Mouse (Mus musculus): ENCODE data around the gene Gm10638.

Gm10638 gene

GRCm38 (mm10) chr8:86786498-86786897 is 41.0 kb downstream of the Gm10638 start:
- DNase-seq (ENCODE audit: low read depth, low spot score) = no peak

DNA sequence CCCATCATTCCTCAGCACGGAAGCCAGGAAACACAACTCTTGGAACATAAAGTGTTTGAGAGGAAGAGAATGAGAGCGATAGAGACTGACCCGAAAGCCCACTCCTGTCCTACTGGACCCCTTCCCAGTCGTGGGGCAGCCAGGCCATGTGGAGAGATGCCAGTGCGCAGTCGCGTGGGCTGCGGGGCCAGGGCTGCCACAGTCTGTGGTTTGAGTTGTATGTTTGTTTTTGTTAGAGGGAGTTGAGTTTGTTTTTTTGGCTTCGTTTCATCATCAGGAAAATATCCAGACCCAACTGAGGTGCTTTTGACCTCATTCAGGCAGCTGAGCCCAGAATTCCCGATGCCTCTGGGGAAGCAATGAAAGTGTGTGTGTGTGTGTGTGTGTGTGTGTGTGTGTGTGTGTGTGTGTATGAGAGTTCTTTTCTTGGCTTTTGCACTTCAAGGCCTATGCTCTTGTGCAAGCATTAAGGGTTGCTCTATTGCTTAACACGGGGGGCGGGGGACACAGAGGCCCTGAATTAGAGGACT is 42.5 kb downstream of the Gm10638 start:
- DNase-seq (ENCODE audit: low read depth, low spot score) = no peak

DNA sequence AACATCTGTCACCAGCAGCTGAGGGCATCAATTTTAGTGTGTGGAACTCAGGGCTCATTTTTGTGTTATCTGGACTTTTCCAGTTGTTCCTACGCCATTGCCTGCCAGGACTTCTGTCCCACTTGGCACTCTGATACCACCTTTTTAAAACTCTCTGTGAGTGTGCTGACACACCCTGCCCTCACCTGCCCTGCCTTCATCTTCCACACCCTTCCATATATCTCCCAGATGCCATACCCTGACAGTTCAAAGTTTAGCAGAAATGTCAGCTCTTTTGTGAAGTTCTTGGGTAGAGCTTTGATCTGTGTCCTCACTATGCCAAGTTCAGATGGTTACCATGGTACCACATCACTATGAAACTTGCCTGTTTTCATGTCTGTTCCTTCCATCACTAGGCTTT is 44.1 kb downstream of the Gm10638 start:
- no peak for DNase-seq (ENCODE audit: low read depth, low spot score)

- no peak for DNase-seq (ENCODE audit: low read depth, low spot score)
Observed at GRCm38 (mm10) chr8:86791542-86791941, 46.0 kb downstream of the Gm10638 start.

DNA sequence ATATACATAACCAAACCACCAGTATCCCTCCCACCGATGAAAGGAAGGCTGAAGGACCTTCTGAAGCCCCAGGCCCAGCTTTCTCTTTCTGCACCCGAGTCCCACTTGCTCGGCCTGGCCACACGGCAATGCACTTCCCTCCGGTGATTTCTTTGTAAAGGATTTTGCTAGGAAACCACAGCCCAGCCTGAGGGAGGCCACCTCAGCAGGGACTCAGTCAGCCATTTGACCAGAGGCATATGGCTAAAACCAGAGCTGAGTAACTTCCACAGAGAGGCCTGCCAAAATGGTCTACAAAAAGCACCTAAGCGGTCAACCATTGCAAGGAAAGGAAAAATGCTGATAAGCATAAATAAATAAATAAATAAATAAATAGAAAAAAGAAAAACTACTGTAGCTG is 49.2 kb downstream of the Gm10638 start:
- DNase-seq (ENCODE audit: low read depth, low spot score) = no peak

Measured in c-Kit-negative CD71-positive TER-119-positive erythroid progenitor cells, embryonic 14.5 days (primary cell).